Mouse (Mus musculus) lung, embryonic 16.5 days (tissue): ENCODE results near the gene Gm28372. TPM values are rescaled to one million over a fixed set of nuclear protein-coding genes. Genes with fewer than 3 reads are reported as not detected.

Experiments used
- ATAC-seq: fragments of 200-750 bp; cut with Nextera tagmentation; 2 replicates; pipeline ENCODE4 v1.8.0; 2017; ENCODE audit warnings: low read depth, mild to moderate bottlenecking, moderate library complexity
- H3K27ac ChIP-seq: fragments of 300-500 bp; sonication (generic); 2 replicates; pipeline ENCODE4 v1.5.1; 2014; ENCODE audit warnings: mild to moderate bottlenecking, control low read depth, low read length
- H3K27me3 ChIP-seq: fragments of 300-500 bp; sonication (generic); 2 replicates; pipeline ENCODE4 v1.6.1; 2014; ENCODE audit warnings: low read depth, low read length, mixed read lengths; ENCODE audit not compliant: control insufficient read depth, insufficient read depth
- H3K36me3 ChIP-seq: fragments of 300-500 bp; sonication (generic); 2 replicates; pipeline ENCODE4 v1.6.1; 2014; ENCODE audit warnings: low read length; ENCODE audit not compliant: control insufficient read depth, insufficient read depth
- H3K4me1 ChIP-seq: fragments of 300-500 bp; sonication (generic); replicated peaks from 2 replicates; pipeline ENCODE4 v1.6.1; 2014; ENCODE audit warnings: low read length, mixed read lengths; ENCODE audit not compliant: control insufficient read depth, insufficient read depth
- H3K4me2 ChIP-seq: fragments of 300-500 bp; sonication (generic); 2 replicates; pipeline ENCODE4 v1.6.1; 2014; ENCODE audit warnings: low read depth, low read length, control low read depth
- H3K4me3 ChIP-seq: fragments of 300-500 bp; sonication (generic); 2 replicates; pipeline ENCODE4 v1.5.1; 2014; ENCODE audit warnings: mild to moderate bottlenecking, low read length, control low read depth
- H3K9ac ChIP-seq: fragments of 300-500 bp; sonication (generic); 2 replicates; pipeline ENCODE4 v1.6.1; 2014; ENCODE audit warnings: low read length, control low read depth
- H3K9me3 ChIP-seq: fragments of 300-500 bp; sonication (generic); 2 replicates; pipeline ENCODE4 v1.6.1; 2016; ENCODE audit warnings: low read length; ENCODE audit not compliant: control insufficient read depth
- WGBS: fragments of 180-500 bp; shearing (Covaris S2); extraction: QIAGEN DNeasy Blood & Tissue Kit; methylation state at CpG from one replicate; pipeline ENCODE4 v1.1.7; 2014; 5-methylcytosine and 5-hydroxymethylcytosine counted together
- polyA plus RNA-seq: library from polyadenylated mRNA; unstranded; fragments of >200 nt; fragmentation: Nextera tagmentation; extraction: Ambion mirVana; gene quantifications from 2 replicates; pipeline ENCODE4 v1.2.1, GENCODE M21; 2015

Gene Gm28372
- polyA plus RNA-seq, 1 experiment from 2014 or later = not detected

DNA sequence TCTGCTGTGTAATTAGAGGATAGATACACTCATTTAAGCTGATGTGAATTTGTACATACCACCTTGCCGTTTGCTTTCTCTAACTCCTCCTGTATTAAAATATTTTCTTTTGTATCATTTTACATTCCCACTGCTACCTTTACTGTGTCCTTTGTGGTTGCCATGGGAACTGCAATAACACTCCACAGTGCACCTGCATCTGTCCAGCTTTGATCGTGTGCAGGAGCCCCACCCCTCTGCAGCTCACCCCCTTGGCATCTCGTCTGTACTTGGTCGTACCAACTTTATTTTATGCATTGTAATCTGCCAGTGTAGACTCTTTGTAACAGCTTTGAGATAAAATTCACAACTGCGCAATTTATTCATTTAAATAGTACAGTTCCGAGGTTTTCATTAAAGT lies 21.1 kb upstream of the Gm28372 start:
- H3K36me3 ChIP-seq = no peaks in the 10 kb centered on the region
- 61% methylated on average over 6 of the region's 6 CpGs for WGBS
- ATAC-seq = no peak

DNA sequence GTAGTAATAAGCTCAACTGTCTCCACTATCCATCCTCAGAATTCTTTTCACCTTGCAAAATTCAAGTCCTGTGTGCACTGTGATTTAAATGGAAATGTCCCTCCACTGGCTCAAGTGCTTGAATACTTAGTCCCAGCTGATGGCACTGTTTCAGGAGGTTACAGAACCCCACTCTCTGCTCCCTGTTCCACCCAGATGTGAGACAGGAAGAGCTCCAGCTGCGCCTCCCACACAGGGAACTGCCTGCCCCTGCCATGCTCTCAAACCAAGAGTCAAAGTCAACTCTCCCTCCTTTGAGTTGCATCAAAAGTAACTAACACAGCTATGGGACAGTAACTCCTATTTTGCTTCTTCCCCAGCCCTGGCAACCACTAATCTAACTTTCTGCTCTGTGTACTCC lies 18.8 kb upstream of the Gm28372 start:
- Histone ChIP-seq H3K27ac (no peak overlapping the region), H3K27me3 (no peaks in the 10 kb centered on the region), H3K4me1 (no peaks in the 10 kb centered on the region), H3K4me3 (no peak overlapping the region), H3K9ac (no peak overlapping the region), H3K9me3 (no peaks in the 10 kb centered on the region), H3K36me3 (no peaks in the 10 kb centered on the region), H3K4me2 (no peak overlapping the region)
- ATAC-seq = no peak
- WGBS = 64% methylated on average over 1 of the region's 1 CpGs

More for the DNA sequence above, 21.1 kb upstream of the Gm28372 start:
- Histone ChIP-seq H3K4me2 (no peak overlapping the region), H3K9ac (no peak overlapping the region), H3K27me3 (no peaks in the 10 kb centered on the region), H3K4me3 (no peak overlapping the region), H3K9me3 (no peaks in the 10 kb centered on the region), H3K4me1 (no peaks in the 10 kb centered on the region), H3K27ac (no peak overlapping the region)

GRCm38 (mm10) chr2:130388796-130389195 lies 16.2 kb upstream of the Gm28372 start:
- H3K9me3 ChIP-seq = no peaks in the 10 kb centered on the region
- no peak overlapping the region for H3K4me3 ChIP-seq
- H3K27ac ChIP-seq = no peak overlapping the region
- H3K27me3 ChIP-seq = no peaks in the 10 kb centered on the region
- no peak overlapping the region for H3K4me2 ChIP-seq
- 79% methylated on average over 2 of the region's 2 CpGs for WGBS
- H3K9ac ChIP-seq = no peak overlapping the region
- H3K4me1 ChIP-seq = no peaks in the 10 kb centered on the region
- no peaks in the 10 kb centered on the region; the same call in 1 of the 2 replicates for H3K36me3 ChIP-seq
- ATAC-seq = no peak

GRCm38 (mm10) chr2:130390993-130391625 lies 13.9 kb upstream of the Gm28372 start:
- 78% methylated on average over 11 of the region's 11 CpGs for WGBS
- Histone ChIP-seq H3K4me3 (no peak overlapping the region), H3K9me3 (no peaks in the 10 kb centered on the region), H3K36me3 (peaks cover 2% of the 10 kb centered on the region), H3K9ac (no peak overlapping the region), H3K27ac (no peak overlapping the region), H3K27me3 (no peaks in the 10 kb centered on the region), H3K4me1 (no peaks in the 10 kb centered on the region; the same call in 1 of the 2 replicates), H3K4me2 (no peak overlapping the region)
- no peak for ATAC-seq

DNA sequence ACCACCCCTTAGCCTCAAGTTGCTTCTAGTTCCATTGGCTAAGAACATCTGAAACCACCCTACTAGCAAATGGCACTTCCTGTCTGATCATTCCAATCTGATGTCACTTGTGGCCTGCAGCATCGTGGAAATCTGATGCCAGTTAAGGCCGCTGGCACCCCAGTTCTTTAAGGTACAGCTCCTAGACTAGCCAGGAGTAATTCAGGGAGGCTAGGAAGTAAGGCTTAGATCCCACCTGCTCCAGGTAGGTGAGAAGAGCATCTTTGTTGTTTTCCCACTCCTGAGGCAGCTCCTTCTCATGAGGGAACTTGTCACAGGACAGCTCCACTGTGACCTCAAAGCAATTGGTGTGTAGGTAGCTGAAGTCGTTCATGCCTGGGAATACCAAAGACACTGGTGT lies 12.2 kb upstream of the Gm28372 start:
- H3K9ac ChIP-seq = no peak overlapping the region
- no peak overlapping the region for H3K4me2 ChIP-seq
- H3K36me3 ChIP-seq = peaks cover 2% of the 10 kb centered on the region
- 85% methylated on average over 3 of the region's 3 CpGs for WGBS
- H3K27ac ChIP-seq = no peak overlapping the region
- H3K4me1 ChIP-seq = peaks cover 1% of the 10 kb centered on the region; the same call in 1 of the 2 replicates
- H3K27me3 ChIP-seq = no peaks in the 10 kb centered on the region
- H3K9me3 ChIP-seq = no peaks in the 10 kb centered on the region
- no peak overlapping the region for H3K4me3 ChIP-seq
- no peak for ATAC-seq

DNA sequence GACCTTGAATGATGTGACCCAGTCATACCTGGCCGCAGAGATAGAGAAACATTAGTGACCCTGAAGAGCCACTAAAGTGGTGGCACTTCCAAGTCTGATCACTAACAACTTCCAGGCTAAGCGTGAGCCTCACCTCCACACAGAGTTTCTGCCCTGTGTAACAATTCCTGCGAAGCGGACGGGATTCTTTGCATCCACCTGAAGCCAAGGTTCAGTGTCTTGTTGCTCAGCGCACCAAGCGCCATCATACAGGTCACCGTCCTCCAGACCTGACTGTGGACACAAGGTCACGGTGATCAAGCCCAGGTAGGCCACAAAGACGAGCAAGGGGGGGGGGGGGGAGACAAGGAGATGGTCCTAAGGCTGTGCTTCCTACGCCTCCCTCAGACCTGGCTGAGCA lies 9.3 kb upstream of the Gm28372 start:
- Histone ChIP-seq H3K4me2 (no peak overlapping the region), H3K4me3 (no peak overlapping the region), H3K36me3 (peaks cover 2% of the 10 kb centered on the region), H3K27ac (no peak overlapping the region), H3K27me3 (no peaks in the 10 kb centered on the region), H3K9ac (no peak overlapping the region), H3K9me3 (no peaks in the 10 kb centered on the region), H3K4me1 (peaks cover 4% of the 10 kb centered on the region; the same call in 1 of the 2 replicates)
- no peak for ATAC-seq
- WGBS = 94% methylated on average over 10 of the region's 11 CpGs

DNA sequence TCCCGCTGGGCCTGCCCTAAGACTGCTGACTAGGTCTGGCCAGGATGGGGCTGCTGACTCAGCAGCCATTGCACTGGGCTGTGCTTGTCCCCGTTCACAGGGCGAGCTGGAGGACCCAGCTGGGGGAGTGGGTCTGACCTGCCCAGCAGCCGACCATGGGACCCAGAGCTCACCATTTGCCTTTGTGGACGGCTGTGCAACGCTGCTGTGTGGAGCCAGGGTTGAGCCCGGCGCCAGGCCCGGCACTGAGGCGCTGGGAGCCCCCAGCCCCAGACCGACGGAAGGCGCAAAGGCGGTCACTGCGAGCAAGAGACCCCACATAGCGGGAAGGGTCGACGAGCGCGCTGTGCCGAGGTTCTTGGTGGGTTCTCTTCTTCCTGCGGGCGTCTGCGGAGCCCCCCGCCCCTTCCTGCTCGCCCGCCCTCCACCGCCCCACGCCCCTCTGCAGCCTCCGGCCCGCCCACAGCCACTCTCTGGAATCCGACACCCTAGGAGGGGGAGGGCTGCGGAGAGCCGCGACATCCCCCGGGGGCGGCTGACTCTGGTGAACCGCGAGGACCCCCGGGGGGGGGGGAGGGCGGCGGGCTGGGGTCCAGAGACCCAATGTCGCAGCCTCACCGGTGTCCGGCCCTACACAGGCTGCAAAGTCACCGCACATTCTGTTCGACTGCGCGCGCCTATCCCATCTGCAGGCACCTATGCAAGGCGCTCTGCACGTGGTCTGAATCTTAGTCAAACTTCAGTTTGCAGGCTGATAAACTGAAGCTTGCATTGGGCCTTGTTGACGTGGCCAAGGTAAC lies 7.7 kb upstream of the Gm28372 start, which contains the start of gene Cpxm1:
Cpxm1 (minus strand) TSS at position 389 of the 800 bp plus-strand sequence.
- Histone ChIP-seq H3K27me3 (no peaks in the 10 kb centered on the region), H3K27ac (peak within 1 kb of the TSS; percentile 51; the same call in 1 of the 2 replicates), H3K4me2 (peak within 1 kb of the TSS; percentile 95), H3K9me3 (no peaks in the 10 kb centered on the region), H3K36me3 (peaks cover 2% of the 10 kb centered on the region), H3K9ac (peak within 1 kb of the TSS; percentile 82), H3K4me1 (peaks cover 4% of the 10 kb centered on the region; the same call in 1 of the 2 replicates), H3K4me3 (peak within 1 kb of the TSS; percentile 63)
- peak; percentile 90 for ATAC-seq
- 2% methylated on average over 33 of the region's 53 CpGs for WGBS

DNA sequence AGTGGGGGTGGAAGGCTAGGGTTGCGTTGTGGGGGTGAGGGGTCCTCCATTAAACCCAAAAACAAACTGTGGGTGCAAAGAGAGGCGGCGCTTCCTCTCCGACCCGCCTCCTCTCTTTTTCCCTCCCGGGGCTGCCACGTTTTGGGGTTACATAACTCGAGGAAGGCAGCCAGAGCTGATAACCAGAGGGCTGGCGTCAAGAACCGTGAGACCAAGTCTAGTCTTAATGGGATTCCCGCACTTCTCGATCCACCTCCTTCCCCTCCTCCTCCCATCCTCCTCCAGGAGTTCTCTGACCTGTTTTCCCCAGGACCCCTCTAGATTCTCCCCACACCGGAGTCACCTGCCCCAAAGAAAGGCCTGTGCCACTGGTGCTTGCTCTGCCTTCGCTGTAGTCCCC lies 6.9 kb upstream of the Gm28372 start:
- Histone ChIP-seq H3K4me3 (peak overlapping the region; percentile 63), H3K9me3 (no peaks in the 10 kb centered on the region), H3K27ac (no peak overlapping the region), H3K4me1 (peaks cover 4% of the 10 kb centered on the region; the same call in 1 of the 2 replicates), H3K4me2 (peak overlapping the region; percentile 95), H3K27me3 (no peaks in the 10 kb centered on the region), H3K9ac (peak overlapping the region; percentile 82), H3K36me3 (peaks cover 2% of the 10 kb centered on the region)
- 10% methylated on average over 14 of the region's 14 CpGs for WGBS
- peak; percentile 34; the same call in 1 of the 2 replicates for ATAC-seq

- Histone ChIP-seq H3K4me3 (no peak overlapping the region), H3K9me3 (no peaks in the 10 kb centered on the region), H3K4me2 (no peak overlapping the region), H3K27me3 (no peaks in the 10 kb centered on the region), H3K27ac (no peak overlapping the region), H3K9ac (no peak overlapping the region), H3K4me1 (peaks cover 4% of the 10 kb centered on the region; the same call in 1 of the 2 replicates), H3K36me3 (no peaks in the 10 kb centered on the region)
- 87% methylated on average over 1 of the region's 1 CpGs for WGBS
- no peak for ATAC-seq
Measured at GRCm38 (mm10) chr2:130400046-130400445, 5.0 kb upstream of the Gm28372 start.
